Mouse (Mus musculus) cerebellum, postnatal 10 days (tissue): Measurements from ENCODE around the gene Tmprss4.

Experiments used
- DNase-seq, 2 experiments: peaks; one replicate each; pipeline ENCODE4 v3.0.0; 2021; ENCODE audit warnings: mixed read lengths in 2 of 2

Gene Tmprss4

DNA sequence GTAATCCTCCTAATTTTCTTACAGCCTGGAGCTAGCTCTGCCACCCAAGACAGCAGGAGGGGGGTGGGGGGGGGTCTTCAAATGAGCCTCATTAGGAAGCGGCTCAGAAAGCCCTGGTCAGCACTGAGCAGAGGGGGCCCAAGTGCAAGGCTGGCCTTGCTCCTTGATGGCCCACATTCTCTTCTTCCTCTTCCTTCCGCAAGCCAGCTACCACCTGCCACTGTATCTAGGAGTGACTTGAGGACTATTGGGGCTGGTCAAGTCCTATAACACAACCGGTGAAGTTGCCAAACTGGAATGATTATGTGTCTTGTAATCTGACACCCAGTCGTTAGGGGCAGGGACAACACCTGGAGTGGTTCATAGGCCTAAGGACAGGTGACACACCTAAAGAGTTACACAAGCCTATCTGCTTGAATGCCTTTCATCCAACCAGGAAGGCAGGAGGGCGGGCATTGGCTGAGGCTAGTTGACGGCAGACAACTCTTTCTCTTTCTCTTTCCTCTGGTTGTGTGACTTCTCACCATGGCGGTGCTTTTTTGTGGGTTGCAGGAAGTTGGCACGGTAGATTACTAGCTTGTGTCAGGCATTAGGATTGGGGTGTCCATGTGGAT, at the start of gene Tmprss4:
TSS of gene Tmprss4 (minus strand) at position 296 of the 614 bp plus-strand sequence.
- no peak for DNase-seq

DNA sequence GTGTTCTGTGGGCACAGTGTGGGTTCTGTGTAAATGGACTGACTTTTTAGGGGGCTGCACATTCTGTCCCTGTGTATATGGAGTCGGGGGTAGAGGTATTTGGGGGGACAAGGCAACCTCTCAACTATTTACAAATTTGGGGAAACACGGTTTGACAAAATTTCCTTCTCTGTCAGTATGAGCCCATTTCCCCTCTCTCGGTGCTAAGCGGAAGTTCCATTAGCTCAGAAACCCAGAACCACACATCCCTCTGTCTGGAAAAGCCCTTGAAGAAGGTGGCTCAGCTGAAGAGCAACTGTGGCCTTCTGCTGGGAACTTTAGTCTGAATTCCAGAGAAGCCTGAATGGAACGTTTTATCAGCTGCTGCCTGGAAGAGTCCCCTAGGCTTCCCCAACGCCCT, 48.5 kb upstream of the Tmprss4 start:
- DNase-seq = no peak

DNA sequence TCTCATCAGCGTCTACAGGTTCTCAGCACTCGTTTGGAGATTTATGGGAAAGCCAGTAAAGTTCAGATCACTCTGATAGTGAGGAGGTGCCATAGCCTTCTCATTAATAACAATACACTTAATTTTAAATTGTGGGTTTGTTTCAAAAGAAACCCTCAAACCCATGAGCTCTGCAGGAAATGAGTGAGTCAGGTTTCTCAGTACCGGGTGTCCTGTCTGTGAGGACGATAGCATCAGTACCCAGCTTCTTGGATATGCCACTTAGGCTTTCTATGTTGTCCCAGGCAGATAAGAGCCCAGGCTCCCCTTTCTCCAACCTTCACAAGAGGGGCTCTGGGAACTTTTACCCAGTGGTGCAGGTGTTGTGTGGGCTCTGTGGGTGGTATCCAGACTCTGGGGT, 48.1 kb upstream of the Tmprss4 start:
- no peak for DNase-seq

DNA sequence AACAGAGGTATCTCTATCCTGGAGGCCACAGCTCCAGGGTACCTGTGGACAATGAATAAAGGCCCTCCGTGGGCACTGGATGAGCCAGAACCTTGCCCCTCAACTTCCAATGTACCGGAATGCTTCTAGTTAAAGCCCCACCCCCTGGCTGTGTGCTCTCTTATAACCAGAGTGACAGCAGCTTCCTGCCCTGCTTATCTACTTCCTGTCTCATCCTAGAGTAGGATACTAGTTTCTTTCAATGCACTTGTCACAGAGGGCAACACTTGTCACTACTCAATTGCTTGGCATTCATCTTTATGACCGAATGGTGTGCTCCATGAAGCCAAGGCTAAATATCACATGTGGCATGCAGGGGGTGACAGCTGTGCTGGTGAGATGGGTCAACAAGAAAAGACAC, 47.4 kb upstream of the Tmprss4 start:
- no peak for DNase-seq

DNA sequence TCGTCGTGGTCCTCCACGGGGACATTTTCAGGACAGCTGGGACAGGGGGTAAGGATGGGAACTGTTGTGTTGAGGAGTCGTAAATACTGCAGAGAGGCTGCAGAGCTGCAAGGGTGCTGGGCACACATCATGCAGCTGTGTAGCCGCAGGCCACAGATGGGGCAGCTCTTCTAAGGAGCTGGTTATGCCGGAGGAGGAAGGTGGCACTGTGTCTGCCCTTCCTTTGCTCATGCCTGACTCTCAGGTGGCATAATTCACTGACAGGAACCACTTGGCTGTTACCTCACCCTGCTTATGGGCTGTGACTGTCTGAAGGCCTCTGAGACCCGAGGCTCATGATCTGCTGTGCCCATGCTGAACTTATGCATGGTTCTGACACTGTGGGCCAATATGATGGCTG, 46.4 kb upstream of the Tmprss4 start:
- no peak for DNase-seq

DNA sequence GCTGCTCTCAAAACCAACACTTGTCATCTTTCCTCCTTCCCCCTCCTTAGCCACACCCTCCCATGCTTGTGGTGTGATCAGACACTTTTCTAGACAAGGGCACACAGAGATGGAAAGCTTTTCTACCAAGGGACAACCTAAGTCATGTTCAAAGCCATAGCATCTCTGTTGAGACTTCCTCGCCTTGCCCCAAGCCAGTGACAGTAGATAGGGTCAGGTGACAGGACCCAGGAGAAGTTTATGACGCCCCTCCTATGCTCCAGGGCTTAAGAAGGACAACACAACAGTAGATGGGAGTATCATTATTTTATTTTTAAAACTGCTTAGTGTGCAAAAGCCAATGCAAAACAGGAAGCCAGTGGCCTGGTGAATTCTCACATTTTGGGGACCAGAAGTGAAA, 43.6 kb upstream of the Tmprss4 start:
- DNase-seq = no peak

DNA sequence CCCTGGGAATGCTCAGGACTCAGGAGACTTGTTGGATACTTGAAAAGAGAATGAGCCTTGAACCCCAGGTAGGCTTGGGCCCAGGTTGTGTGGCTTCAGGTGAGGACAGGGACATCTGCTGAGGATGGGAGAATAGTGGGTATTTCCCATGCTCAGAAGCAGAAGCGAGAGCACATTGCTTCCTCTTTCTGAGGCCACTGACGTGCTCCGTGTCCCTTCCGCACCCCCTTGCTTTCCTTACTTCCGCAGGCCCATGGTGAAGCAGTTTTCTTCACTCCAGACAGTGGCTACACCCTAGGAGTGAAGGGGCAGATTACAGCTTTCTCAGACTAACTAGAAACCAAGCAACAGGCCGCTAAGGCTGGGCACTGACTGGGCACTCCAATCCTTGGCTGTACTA, 42.2 kb upstream of the Tmprss4 start:
- DNase-seq = no peak

DNA sequence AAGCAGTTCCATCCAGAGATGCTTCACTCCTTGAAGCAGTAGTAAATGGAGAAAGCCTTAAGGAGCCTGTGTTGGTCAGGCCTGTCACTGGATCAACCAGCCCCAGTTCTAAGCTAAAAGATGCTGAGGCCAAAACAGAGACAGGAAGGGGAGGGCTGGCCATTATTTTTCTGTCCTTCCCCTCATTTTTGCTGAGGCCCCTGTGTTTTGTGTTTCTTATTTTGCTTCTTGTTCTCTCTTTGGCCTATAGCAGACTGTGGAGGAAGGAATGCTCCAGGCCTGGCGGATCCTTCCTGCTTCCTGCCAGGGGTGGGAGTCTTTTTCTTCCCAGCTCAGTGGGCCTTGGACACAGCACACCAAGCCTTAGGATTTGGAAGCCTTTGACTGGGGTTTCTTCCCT, 41.5 kb upstream of the Tmprss4 start:
- DNase-seq = no peak

DNA sequence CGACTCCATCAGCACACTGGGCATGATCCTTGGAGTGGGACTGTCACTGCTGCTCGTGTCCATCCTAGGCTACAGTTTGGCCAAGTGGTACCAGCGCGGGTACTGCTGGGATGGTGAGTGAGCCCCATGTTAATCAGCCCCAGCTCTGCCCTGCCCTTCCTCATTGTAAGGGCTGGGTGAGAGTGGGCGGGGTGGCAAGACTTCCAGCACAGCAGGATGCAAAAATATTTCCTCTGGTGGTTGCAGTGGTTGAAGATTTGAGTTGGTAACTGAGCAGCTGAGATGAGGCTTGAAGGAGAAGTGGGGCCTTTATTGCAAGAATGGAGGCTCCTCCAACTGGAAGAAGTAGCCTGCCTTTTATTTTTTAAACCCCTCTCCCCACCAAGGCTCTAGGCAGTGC, 37.5 kb upstream of the Tmprss4 start:
- no peak for DNase-seq

DNA sequence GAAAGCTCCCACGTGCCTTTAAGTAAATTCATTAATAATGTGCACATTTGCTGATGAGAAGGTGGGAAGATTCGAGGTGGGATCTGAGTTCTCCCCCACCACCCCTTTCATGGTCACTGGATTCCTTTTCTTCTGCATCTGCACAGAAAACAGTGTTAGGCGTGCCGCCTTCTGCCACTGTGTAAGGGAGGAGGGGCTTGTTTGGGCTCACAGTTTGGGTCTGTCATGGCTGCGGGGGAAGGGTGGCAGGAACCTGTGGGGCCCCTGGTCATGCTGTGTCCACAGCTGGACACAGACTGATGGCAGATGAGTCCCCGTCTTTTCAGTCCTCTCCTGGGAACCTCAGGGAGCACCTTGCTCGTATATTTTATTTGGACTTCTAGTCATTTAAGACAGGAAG, 32.9 kb upstream of the Tmprss4 start:
- no peak for DNase-seq

DNA sequence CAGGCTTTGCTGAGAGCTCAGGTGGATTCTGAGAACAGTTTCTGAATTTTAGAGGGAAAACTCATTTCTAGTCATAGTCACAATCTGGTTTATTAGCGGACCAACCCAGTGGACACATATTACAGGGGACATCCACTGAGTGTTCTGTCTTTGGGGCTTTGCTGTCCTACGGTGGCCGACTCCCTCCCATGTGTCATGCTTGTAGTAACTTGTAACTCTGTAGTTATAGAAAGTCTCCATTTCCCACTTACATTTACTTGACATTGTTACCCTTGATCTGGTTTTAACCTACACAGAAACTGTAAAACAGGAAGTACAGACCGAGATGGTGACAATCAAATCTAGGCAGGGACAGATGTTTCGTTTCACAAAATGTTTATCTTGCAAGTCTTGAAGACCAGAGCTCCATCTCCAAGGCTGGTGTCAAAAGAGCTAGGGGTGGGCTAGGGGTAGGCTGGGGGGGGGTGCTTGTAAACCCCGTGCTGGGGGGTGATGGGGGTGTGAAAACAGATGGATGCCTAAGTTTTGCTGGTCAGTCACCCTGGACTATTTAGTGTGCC, 31.9 kb upstream of the Tmprss4 start:
- no peak for DNase-seq

DNA sequence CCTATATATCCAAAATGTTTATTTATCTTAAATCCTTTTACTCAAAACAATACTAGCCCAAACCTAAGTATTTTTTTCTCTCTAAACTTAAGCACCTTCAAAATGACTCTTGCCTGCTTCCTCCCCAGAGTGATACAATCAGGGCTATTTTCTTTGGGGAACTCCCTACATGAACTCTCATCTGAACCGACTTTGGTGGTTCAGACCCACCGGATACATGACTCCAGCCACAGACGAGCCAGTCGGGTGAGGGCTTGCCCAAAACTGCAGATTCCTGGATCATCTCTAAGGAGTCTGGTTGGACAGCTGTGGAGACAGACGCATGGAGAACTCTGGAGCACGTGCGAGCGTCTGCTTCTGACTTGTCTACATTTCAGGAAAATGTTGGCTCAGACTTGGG, 25.5 kb upstream of the Tmprss4 start:
- DNase-seq = no peak

DNA sequence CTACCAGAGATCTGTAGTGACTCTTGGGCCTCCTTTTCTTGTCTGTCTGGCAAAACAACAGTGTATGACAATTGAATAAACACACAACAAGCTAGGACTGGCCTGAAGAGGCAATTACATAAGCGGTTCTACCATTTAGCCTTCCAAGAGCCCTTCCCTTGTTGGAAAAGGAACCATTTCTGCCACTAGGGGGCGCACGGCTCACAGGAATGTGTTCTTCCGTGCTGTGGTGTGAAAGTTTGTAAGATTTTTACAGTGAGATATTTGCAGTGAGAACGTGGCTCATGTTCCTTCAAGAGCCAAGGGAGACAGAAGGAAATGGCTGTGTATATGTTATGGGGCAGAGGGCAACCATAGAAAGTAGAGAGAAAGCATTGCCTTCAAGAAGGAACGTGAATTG, 17.7 kb upstream of the Tmprss4 start:
- peak; percentile 96 to 99 for DNase-seq

DNA sequence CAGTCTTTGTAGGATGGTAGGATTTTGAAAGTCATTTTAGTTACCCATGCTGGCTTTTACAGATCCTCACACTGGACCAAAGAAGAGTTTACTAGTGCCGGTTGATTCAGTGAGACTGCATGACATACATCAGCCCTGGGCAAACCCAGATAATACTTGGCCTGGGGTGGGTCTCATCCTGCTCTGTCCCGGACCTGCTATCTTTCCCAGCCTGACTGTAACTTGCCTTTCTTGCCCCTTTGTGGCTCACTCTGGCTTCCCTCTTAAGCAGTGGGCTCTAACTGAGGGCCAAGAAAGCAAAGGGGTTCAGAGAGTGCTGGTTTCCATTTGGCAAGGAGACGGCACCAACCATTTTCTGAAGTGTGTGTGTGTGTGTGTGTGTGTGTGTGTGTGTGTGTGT, 15.8 kb upstream of the Tmprss4 start:
- no peak for DNase-seq

DNA sequence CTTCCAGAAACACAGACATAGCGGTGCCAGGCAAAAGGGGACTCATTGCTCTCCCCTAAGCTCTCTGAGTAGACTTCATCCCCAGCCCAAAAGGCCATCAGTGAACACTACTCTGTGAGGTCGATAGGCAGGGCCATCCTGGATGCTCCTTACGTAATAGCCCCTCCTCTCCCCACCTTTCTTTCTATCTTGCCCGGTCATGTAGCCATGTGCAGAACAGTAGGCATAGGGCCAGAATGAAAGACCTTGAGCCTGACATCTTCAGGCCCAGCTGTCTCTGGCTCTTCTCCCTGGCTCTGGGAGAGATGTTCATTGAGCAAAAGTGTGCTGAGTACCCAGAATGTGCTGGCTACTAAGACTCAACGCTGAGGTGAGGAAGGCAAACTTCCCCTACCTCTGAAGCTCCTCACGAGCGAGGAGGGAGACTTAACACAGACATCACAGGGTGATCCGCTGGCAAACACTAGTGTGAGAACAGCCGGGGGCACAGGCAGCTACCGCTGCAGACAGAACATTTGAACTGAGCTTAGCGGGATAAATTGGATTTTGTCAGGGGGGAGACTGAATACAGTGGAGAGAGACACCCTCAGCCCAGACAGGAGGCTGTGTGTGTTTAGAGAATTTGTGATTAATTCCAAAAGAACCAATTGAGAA, 11.8 kb upstream of the Tmprss4 start:
- DNase-seq = peak; percentile 57 to 78

DNA sequence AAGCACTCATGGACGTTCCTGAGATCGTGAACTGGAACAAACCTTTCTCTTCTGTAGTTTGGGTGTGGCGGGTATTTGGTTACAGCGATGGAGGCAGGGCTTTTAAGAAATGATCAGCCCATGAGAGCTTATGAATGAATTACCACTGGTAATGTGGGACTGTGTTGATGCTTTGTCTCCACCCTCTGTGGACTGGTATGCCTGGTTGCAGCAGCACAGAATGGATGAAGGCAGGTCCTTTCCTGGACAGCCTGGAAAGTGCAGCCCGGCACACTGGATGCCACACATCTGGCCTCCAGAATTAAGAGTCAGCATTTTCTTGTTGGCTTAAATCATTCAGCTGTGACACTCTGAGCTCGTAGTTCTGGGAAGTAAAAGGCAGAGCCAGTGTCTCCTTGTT, 8.1 kb upstream of the Tmprss4 start:
- DNase-seq = no peak

DNA sequence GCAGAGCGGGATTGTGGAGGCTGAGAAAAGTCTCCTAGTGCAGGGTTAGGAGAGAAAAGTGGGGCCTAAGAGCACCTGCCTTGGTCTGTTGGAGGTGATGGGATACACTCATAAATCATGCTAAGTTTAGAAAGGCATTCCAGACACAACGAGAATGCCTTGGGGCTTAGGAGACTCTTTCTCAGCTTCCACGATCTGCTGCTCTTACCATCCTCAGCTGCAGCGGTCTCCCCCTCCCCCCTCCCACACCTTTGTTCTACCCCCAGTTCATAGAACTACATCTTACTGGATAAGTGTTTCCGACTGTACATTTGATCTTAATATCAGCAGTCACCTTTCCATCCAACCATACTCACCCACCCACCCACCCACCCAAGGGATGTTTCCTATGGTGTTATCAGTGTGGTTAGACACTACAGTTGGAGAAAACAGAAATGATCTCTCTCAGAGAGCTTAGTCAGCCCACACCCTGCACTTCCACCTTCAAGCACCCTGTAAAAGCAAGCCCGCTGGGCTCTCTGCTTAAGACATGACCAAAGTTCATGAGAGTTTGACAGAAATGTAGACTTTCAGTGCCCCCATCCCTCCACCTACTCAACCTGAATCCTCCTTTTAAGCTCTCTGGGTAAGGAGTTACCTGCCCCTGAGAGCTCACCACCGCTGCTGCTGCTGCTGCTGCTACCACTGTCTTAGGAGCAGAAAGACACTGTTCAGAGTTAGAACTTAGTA, 3.3 kb upstream of the Tmprss4 start:
- no peak for DNase-seq

DNA sequence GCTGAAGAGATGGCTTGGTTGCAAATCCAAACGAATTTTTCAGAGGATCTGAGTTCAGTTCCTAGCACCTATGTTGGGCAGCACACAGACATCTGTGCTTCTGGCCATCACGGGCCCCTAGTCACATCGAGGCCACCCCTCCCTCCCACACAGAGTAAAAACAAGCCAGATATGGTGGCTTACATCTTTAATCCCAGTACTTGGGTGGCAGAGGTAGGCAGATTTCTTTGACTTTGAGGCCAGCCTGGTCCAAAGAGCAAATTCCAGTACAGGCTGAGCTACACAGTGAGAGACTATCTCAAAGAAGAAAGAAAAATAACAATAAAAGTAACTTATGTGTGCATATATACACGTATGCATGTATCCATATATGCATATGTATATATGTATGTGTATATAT, 2.2 kb upstream of the Tmprss4 start:
- no peak for DNase-seq

DNA sequence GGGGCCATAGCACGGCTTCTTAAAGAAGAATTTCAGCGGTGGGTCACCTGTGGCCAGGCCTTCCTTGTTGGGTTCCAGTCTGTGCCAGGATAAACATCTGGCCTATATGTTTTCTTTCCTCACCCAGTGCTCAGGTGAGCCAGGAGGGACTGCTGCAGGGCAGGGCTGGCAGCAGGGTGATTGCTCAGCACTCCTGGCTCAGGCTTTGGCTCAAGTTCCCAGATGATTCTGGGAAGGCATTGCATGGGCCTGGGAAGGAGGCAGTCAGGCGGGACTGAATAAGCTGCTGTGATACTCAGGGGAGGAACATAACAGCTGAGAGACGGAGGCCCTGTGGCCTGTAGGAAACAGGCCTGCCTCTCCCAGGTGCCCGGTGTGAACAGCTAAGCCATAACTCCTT, 1.3 kb upstream of the Tmprss4 start:
- DNase-seq = no peak

DNA sequence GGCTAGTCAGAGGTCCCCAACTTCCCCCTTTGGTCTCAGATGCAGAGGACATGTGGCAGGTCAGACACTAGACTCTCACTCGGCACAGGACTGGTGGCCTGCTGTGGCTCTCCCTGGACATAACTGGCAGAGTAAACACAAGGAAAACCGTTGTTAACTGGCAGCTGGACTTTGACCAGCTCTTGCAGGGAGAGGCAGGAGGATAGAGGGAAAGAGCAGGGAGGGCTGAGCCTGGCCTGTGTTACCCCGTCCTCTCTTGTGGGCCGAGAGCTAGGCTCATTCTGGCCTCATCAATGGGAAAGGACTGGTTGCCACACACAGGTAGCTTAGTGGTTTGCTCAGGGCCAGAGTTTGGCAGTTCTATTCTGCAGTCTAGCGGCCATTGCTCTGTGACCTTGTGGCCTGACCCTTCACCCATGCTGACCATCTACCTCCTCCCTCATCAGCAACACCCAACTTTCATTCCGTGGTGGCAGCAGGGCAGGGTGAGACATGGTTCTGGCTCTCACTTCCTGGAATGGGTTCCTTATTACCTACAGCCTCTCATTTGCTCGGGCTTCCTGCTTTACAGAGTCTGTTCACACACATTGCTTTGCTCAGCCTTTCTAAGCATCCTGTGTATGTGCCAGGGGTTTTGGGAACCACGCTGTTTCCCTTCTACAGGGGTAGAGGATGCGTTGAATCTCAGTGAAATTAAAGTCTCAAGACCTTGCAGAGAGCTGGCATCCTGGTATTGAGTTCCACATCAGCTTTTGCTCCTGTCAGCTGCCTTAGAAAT, 1.7 kb downstream of the Tmprss4 start:
- no peak for DNase-seq

DNA sequence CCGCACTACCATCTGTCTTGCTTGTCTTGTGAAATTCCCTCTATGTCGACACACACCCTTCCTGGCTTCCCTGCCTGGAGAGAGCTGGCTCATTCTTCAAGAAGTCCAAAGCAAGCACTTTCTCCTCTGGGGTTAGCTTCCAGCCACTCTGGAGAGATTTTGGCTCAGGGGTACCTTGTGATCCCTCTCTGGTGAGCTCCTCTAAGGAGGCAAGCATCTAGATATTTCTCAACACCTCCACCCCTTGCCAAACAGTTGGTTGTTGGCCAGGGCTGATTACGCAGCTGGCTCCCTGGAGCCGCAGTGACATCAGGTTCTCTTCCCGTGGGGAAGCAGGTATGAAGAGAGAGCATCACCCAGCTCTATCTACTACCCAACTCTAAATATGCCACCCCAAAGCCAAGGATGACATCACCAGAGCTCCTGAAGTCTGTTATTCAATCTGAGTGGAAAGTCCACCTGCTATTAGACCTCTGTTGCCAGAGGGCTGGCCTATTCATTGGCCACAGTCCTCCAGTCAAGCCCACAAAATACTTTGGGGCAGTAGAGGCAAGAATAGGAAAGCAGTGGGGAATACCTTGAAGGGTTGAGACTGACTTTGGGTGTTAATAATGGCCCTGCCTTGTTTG, 2.5 kb downstream of the Tmprss4 start:
- no peak for DNase-seq

DNA sequence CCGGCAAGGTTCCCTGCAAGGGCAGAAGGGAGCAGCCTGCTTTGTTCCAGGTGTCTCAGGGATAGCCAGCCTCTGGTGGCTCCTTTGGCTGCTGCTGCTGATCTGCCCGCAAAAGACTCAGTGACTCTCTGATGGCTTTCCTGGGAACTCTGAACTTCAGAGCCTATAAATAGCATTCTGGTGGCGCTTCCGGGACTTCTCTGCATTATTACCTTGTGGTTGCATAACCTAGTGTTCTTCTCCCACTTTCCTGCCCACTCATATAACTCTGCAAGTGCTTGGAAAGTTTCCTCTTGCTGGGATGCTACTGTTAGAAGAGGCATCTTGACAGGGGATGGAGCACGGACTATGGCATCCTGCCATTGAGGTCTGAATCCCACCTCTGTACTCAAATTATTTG, 6.3 kb downstream of the Tmprss4 start:
- no peak for DNase-seq
